Mouse (Mus musculus): Measurements from ENCODE around the gene Eif2b3.

Eif2b3 gene

DNA sequence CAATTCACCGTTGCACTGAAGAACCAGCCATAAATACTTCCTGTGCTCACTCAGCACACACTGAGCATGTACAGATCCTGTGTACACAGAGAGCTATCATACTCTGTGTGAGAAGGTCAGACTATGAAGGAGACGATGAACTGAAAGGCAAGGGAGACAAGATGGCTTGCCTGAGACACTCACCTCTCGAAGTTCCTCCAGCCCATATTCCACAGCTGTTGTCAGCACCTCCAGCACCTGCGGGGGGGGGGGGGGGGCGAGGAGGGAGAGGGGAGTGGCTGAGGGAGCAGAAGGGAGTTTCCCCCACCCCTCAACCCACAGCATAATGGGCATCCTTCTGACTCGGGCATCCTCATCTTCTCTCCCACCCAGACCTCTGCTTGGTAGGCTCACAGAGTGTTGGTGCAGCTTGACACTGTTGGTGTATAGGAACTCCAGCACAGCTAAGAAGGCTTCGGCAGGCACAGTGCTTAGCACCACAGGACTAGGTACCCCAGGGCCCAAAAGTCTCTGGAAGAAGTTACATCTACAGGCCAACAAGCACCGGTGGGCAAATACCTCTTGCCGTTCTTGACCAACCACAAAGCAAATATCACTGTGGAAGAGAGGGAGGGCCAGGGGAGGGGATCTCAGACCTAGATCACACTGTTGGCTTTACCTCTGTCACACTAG, 104.5 kb downstream of the Eif2b3 start:
- no peak for DNase-seq (ENCODE audit: low read depth, low spot score)

DNA sequence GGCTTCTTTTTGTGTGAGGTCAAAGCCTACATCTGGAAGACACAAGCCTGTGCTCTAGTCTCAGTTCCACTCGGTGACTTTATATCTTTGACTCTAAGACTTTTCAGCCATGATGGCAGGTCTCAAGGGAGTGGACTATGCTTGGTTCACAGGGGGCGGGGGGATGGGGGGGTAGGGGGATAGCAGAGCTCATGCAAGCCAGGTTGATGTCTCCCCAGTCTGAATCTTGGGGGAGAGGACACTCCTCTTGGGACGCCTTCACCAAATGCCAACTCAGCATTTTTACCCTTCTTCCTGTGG, 105.0 kb downstream of the Eif2b3 start:
- no peak for DNase-seq (ENCODE audit: low read depth, low spot score)

DNA sequence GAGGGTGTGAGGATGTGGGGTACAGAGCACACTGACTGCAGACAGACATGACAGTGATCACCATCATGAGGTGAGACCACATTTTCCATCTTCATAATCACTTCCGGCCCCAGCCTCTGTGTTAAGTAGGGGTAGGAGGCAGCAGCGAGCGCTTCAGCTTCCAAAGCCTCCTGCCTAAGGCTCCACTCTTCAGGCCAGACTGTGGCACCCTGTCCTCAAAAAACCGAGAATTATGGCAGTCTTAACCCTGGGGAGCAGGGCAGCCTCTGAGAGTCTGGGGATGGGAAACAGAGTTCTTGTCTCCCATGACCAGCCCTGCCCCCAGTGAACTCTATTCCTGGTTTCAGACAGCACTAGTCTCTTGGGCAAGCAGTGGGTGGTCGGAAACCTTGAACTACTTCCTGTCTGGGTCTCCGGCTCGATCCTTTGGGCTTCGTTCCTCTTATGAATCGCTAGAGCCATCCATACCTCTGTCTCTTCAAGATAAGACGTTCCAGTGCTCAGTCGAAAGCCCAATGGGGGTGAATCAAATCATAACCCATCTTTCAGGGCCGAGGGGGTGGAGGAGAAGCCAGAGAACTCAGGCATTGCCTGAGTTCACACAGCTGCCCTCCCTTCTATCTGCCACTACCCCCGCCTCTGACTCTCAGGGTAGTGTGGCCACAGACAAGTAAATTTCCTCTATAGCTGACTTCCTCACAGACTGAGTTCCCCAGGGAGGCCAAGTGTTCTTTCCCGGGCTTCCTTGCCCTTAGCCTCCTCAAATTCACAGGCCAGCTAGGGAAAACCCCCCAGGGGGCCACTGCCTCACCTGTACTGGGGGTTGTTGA, 105.5 kb downstream of the Eif2b3 start:
- DNase-seq (ENCODE audit: low read depth, low spot score) = no peak

DNA sequence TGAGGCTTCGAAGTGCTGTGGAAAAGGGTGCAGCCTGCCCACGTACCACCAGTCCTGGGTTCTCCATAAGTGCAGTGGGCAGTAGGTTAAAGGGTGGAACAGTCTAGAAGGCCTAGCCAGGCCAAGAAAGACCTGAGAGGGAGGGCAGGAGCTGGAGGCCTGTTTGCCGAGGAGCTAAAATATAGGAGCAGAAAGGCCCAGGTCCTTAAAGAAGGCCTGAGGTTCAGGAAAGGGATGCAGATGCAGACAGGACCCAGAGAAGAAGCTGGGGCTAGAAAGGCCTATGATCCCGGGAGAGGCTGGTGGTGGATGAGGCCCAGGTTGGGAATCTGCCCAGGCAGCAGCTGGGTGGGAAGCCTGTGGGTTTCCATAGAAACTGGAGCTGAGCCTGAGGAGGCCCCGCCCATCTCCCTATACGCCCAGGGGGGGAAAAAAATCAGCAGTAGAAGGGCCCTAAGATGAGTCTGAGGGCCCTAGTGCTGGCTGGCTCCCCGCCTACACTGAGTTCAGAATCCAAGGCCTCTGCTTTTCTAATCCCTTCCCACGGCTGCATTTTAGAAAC, 106.2 kb downstream of the Eif2b3 start, which contains the start of gene Btbd19:
Gene Btbd19, minus strand, starts transcription at position 378 of the 562 bp plus-strand sequence.
- no peak for DNase-seq (ENCODE audit: low read depth, low spot score)

DNA sequence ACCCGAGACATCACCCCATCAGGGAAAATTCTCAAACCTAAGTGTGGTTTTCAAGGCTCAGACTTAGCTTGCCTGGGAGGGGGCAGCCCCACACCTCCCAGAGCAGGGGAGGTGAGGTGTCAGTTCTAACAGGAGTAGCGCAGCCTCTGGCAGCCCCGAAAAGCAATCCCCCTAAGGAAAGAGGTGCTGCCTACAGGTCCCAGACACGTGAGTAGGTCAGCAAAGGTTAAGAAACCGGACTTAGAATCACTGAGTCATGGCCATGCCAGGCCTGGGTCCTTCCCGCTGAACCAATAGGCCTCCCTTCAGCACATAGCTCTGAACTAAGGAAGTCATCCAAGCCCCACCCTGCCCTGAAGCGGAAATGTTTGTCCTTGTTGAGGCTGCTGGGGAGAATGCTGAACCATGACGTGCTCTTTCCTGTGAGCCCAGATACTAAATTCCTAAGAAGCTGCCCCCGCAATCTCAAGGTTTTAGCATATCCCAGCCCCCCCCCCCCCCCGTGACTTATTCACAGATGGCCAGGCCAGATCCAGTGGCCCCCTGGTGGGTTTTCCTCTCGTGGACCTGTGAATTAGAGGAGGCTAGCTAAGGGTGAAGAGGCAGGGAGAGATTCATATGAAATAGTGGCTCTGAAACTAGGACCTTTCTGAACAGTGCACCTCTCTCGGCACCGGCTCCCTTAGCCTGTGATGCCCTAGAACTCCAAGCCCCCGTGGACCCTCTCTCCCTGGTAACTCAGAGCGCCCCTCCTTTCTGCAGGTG, 106.9 kb downstream of the Eif2b3 start:
- DNase-seq (ENCODE audit: low read depth, low spot score) = no peak

DNA sequence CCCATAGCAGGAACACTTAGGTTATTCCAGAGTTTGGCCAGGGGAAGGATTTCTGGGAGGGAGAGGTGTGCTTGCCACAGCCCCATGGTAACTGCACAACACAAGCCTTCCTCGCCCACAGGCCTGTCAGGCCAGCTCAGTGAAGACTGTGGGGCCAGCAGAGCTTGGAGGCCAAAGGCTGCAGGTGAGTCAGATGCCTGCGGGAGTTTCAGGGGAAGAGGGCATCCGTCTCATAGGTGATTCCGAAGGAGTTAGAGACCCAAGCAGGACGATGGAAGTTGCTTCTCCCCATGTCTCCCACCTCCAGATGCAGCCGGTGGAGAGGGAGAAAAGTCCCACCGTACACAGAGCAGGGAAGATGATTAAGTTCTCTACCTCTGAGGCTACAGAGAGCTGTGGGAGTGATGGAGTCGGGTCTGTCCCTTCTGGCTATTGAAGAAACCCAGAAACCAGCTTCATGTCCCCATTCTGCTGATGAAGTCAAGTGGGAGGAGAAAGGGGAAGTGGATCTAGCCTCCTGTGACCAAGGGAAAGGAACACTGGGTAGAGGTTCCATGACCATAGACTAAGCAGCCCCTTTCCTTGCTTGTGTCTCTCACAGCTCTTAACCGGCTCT, 107.6 kb downstream of the Eif2b3 start, which contains the start of gene Tctex1d4:
Gene Tctex1d4, plus strand, starts transcription at position 120 of the 616 bp plus-strand sequence.
- no peak for DNase-seq (ENCODE audit: low read depth, low spot score)

DNA sequence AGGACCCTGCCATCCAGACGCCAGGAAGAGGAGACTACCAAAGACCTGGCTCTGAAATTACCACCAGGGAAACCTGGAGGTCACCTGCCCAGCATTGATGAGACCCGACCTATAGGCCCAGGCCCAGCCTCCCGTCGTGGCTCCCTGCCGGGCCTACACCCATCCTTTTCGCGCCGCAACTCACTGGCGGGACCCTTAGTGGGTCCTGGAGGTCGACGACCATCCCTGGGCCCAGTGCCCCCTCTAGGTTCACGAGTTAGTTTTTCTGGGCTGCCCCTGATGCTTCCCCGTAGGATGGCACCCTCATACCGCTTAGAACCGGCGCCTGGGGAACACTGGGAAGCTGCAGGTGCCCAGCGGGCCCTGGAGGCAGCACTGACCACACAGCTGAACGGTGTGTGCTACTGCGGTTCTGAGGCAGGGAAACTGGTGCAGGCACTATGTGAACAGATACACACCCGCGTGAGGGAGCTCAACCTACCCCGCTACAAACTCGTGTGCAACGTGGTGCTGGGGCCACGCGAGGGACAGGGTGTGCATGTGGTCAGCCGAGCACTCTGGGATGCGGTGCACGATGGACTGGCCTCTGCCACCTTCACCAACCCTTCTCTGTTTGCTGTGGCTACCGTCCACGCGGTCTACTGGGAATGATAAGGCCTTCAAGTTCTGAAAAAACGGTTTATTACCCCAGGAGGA, 108.9 kb downstream of the Eif2b3 start:
- no peak for DNase-seq (ENCODE audit: low read depth, low spot score)

DNA sequence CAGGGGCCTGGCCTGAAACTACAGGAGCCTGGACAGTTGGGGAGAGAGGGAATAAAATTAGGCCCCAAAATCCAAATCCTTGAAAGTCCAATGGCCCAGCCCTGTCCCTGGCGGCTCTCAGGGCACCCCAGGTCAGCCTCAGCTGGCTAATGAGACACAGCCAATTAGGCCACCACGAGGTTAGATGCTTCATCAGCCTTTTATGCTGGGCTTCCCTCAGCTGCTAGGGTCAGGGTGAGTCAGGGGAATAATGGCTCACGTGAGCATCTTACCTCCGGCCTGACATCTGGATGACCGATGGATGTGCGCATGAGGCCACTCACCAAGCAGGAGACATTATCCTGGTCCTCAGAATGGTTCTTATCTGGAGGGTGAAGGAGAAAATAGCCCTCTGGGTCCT, 111.6 kb downstream of the Eif2b3 start:
- no peak for DNase-seq (ENCODE audit: low read depth, low spot score)

DNA sequence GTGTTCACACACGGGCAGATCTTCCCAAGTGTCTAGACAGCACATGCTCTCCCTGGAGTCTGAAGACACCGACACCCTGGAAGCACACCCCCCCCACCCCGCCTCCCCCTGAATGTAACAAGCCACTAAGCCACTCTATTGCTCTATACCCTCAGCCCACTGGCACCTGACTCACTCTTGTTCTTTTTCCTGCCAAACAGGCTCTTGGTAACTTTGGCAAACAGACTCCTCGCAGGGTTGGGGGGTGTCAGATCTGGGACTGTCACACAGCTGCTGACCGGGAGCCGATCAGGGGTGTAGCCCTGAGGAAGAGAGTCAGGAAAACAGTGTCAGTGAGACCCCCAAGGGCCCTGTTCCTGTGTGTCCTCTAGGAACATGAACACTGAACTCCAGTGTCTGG, 112.0 kb downstream of the Eif2b3 start:
- no peak for DNase-seq (ENCODE audit: low read depth, low spot score)

DNA sequence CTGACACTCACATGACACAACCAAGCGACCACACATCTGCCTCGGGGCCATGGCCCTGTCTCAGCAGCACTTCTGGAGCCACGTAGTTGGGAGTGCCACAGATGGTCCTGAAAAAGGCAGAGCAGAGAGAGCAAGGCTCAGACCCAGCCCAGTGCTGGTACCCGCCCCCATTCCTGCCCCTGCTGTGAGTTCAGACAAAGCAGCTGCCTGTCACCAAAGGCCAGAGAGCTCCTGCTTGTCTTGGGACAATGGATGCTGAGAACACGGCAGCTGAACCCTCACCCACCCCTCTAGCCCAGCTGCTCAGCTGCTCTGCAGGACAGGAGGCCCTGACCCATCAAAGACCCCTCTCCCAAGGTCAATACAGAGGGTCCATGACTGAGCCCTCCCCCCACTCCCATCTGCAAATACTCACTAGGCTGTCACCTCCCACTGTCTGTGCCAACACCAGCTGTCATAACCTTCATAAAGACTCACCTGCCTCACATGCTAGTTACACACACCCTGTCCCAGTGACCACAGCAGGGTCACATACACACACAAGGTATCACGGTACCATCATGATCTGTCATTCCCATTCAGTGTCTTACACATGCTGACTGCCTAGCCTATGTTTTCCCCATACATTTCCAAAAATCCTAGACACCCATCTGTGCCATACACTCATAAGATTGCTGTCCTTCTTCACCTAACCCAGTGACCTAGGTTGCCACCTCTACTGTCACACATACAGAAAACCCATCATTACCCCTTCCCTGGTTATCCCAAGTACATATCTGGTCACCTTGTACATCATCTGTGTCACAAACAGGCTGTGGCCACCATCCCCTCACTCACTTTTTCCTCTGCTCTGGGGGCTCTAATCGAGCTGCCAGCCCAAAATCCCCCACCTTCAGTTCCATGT, 112.9 kb downstream of the Eif2b3 start:
- no peak for DNase-seq (ENCODE audit: low read depth, low spot score)

DNA sequence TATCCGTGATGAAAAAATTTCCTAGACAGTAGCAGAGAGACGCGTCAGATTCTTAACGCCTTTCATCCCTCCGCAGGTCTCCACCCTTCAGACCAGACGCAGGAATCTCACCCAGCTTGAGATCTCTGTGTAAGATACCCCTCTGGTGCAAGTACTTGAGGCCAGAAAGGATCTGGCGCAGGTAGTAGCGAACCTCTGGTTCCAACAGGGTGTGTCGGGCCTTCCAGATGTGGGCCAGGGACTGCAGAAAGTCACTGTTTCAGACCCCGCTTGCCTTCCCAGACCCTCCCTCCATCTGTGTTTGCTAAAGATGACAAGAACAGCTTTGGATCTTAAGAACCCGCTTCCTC, 113.6 kb downstream of the Eif2b3 start:
- DNase-seq (ENCODE audit: low read depth, low spot score) = no peak

DNA sequence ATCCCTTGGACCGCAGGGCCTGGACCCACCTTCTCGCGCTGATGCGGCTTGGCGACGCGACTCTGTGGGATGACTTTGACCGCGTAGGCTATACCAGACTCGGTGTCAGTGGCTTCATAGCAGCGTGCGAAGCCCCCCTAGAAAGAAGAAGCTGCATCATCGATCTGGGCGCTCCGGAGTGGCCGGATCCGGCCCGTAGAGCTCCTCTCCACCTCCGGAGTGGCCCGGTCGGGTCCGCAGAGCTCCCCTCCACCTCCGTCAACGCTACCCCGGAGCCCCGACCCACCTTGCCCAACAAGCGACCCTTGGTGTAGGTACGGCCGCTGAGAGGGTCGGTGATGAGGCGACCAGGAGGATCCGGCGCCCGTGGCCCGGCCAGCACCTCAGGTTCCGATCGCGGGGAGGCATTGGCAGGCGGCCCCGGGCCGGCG, 114.2 kb downstream of the Eif2b3 start:
- DNase-seq (ENCODE audit: low read depth, low spot score) = no peak

DNA sequence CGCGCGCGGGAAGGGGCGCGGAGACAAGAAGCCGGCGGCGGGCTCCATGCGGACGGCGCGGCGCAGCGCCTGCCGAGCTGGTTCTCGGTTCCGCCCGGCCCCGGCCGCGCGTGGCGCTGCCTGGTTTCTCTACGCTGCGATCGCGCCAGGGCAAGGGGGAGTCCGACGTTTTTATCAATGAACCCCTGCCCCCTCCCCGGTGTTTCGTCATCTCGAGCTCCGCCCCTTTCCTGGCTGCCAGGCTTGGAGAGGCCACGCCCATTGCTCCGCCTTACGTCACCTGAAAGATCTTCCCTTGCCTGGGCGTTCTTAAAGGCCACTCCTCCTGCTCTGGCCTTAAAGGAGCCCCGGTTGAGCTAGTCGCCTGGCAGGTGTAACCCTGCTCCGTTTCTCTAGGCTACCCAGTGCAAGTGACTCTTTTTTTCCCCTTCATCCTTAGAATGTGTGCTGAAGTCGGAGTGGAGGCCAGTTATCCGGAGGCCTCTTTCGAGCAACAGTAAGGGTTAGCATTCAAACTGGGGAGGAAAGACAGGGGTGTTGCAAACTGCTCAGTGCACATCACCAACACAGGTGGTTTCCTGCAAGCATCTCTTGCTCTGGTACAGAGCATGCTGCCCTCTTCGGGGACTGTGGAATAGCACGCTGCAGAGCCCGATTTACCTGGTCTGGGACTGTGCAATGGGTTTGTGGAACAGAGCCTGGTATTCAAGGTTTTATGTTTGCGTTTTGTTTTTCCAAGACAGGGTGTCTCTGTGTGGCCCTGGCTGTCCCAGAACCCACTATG, 114.8 kb downstream of the Eif2b3 start, which contains the start of gene Plk3:
Gene Plk3, minus strand, starts transcription at position 147 of the 784 bp plus-strand sequence.
- DNase-seq (ENCODE audit: low read depth, low spot score) = peak; percentile 93

DNA sequence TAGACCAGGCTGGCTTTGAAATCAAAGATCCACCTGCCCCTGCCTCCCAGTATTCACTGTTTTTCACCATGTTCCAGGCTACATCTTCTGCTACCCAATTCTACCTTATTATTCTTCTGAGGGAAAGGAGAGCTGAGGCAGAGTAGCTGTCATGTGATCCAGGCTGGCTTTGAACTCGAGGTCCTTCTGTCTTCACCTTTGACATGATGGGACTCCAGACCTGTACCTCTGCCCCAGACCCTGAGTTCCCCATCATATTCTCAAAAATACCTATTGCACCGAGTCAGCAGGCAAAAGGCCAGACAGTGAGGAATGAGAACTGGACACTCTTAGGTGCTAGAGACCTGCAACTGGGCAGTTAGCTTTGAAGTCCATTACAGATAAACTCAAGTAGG, 115.4 kb downstream of the Eif2b3 start:
- no peak for DNase-seq (ENCODE audit: low read depth, low spot score)

DNA sequence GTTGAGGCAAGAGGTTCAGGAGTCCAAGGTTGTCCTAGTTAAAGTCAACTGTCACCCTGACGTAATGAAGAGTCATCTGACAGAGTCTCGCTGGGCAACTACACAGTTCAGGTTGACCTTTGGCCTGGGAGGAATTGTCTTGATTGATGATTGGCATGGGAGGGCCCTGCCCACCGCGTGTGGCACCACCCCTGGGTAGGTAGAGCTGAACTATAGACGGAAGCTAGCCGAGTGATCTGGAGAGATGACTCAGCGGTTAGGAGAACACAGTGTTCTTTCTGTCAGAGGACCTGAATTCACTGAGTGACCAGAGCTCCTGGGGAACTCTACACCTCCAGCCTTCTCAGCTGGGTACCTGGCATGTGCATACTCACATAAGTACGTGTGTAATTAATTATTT, 116.8 kb downstream of the Eif2b3 start:
- no peak for DNase-seq (ENCODE audit: low read depth, low spot score)
